Mouse (Mus musculus) stomach, postnatal 0 days (tissue): ENCODE measurements around the gene Slc28a3.
A peak's percentile ranks its signal among the peaks of the same experiment; 100 is the strongest.

ENCODE experiments used
- CTCF ChIP-seq: IDR thresholded peaks from 2 replicates; pipeline ENCODE4 v1.5.1; 2016; ENCODE audit warnings: antibody characterized with exemption, low read depth, mild to moderate bottlenecking, moderate library complexity
- EP300 ChIP-seq: optimal IDR thresholded peaks from 2 replicates; pipeline ENCODE3; 2016; ENCODE audit warnings: antibody characterized with exemption

DNA sequence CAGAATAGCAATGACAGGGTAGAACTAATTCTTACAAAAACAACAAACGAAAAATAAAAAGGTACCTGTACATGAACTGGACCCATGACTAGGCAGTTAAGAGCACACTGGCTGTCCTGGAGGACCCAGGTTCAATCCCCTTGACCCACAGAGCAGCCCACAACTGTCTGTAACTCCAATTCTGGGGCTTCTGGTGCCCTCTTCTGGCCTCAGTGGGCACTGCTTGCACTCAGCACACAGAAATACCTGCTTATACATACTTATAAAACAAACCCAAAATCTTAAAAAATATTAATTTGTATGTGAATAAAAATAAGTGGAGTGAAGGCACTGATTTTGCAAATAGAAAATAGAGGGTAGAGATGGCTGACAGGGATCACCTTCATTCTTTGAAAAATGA is 54.7 kb downstream of the Slc28a3 start:
- TF ChIP-seq CTCF (peak; percentile 55), EP300 (no peak)
